Mouse (Mus musculus): ENCODE measurements around the gene Fap. TPM values are rescaled to one million over a fixed set of nuclear protein-coding genes. Genes with fewer than 3 reads are reported as not detected.

Fap gene
- total RNA-seq, 1 experiment, result not detected

DNA sequence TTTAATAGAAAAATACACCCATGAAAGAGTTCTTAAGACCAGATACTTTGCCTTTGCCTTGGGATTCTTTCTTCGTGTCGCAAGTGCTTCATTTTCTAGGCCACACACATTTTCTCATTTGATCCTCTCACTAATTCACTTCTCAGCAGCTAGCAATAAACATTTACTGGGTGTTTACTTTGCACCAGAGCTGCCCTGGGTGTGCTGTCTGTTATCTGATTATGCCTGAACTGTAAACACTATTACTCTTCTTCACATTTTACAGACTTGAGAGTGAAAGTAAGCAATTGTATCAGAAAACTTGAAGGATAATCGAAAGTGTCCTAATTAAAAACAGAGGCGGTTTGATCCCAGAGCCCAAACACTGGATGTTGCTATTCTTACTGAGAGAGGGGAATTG, 15.5 kb upstream of the Fap start:
- no peak for DNase-seq (ENCODE audit: low read depth, low spot score)
- Histone ChIP-seq H3K36me3 (ENCODE audit: control insufficient read depth, insufficient read depth, low read length, poor library complexity, severe bottlenecking) (no peaks in the 10 kb centered on the region), H3K27ac (ENCODE audit: insufficient read depth, low read depth, low read length, poor library complexity, severe bottlenecking) (no peak overlapping the region), H3K4me3 (ENCODE audit: insufficient read depth in 1 of 2, low read depth in 1 of 2, low read length in 2 of 2, poor library complexity in 1 of 2, severe bottlenecking in 1 of 2) (no peak overlapping the region), H3K9ac (ENCODE audit: insufficient read depth, low read depth, low read length, poor library complexity, severe bottlenecking) (no peak overlapping the region), H3K4me1 (ENCODE audit: control insufficient read depth in 2 of 2, insufficient read depth in 2 of 2, low read length in 2 of 2, poor library complexity in 1 of 2) (no peaks in the 10 kb centered on the region), H3K9me3 (ENCODE audit: control insufficient read depth, insufficient read depth, low read depth, low read length) (no peaks in the 10 kb centered on the region)
- TF ChIP-seq HCFC1 (IDR thresholded peaks at IDR 0.05; ENCODE audit: borderline replicate concordance, insufficient read depth, low read length) (no peak), ZNF384 (IDR thresholded peaks at IDR 0.05; ENCODE audit: low read depth, low read length) (no peak), MAFK (IDR thresholded peaks at IDR 0.05; ENCODE audit: insufficient read depth, low read depth, low read length) (no peak), CHD2 (IDR thresholded peaks at IDR 0.05; ENCODE audit: low read depth, low read length) (no peak), ZC3H11A (IDR thresholded peaks at IDR 0.05; ENCODE audit: borderline replicate concordance, low read depth, low read length) (no peak)
- in situ Hi-C loops (cut with MboI; ENCODE audit: low sequenced_read_pairs in 2 of 2, unreplicated experiment in 2 of 2), result no loop called here

DNA sequence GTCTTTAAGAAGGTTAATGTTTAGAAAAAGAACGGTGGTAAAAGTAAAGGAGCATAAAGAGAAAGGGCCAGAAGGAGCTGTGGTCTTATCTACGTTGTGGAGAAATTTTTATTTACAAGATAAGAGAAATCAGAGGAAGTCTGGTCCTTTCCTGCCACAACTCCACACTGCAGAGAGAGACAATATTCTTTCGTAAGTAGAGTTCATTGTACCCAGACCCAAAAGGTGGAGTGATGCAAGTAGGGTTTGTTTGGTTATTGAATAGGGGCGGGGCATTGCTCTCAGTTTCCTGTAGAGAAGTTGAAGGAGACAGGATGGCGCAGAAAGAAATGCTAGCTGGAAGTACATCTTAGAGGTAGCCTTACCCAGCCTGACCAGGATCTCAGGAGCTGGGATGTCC, 11.9 kb upstream of the Fap start:
- no peak for DNase-seq (ENCODE audit: low read depth, low spot score)
- no peak overlapping the region for H3K27ac ChIP-seq (ENCODE audit: insufficient read depth, low read depth, low read length, poor library complexity, severe bottlenecking)
- in situ Hi-C loops (cut with MboI; ENCODE audit: low sequenced_read_pairs in 2 of 2, unreplicated experiment in 2 of 2), result no loop called here
- TF ChIP-seq ZC3H11A (IDR thresholded peaks at IDR 0.05; ENCODE audit: borderline replicate concordance, low read depth, low read length), result no peak
- no peaks in the 10 kb centered on the region for H3K36me3 ChIP-seq (ENCODE audit: control insufficient read depth, insufficient read depth, low read length, poor library complexity, severe bottlenecking)
- no peak overlapping the region for H3K9ac ChIP-seq (ENCODE audit: insufficient read depth, low read depth, low read length, poor library complexity, severe bottlenecking)
- H3K4me3 ChIP-seq (ENCODE audit: insufficient read depth in 1 of 2, low read depth in 1 of 2, low read length in 2 of 2, poor library complexity in 1 of 2, severe bottlenecking in 1 of 2), result no peak overlapping the region
- H3K9me3 ChIP-seq (ENCODE audit: control insufficient read depth, insufficient read depth, low read depth, low read length), result no peaks in the 10 kb centered on the region
- no peaks in the 10 kb centered on the region for H3K4me1 ChIP-seq (ENCODE audit: control insufficient read depth in 2 of 2, insufficient read depth in 2 of 2, low read length in 2 of 2, poor library complexity in 1 of 2)

DNA sequence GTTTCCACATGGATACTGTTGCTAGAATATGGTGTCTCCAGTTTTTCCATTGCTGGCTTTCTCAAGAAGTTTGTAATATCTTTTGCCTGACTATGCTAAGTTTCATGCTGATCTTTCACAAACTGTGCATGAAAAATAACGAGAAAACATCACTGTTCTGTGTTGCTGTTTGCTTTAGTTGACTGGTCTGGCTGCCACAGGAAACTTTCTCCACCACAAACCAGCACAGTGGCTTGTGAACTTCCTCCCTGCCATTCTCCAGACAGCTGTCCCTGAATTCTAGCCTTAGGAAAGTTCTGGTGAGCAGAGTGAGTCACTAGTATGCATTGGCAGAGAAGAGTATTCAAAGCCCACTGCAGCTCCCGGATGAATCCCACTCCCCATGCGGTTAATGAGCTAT, 1.1 kb upstream of the Fap start:
- no peak for DNase-seq (ENCODE audit: low read depth, low spot score)
- in situ Hi-C loops (cut with MboI; ENCODE audit: low sequenced_read_pairs in 2 of 2, unreplicated experiment in 2 of 2), result no loop called here
- H3K4me1 ChIP-seq (ENCODE audit: control insufficient read depth in 2 of 2, insufficient read depth in 2 of 2, low read length in 2 of 2, poor library complexity in 1 of 2), result no peaks in the 10 kb centered on the region

DNA sequence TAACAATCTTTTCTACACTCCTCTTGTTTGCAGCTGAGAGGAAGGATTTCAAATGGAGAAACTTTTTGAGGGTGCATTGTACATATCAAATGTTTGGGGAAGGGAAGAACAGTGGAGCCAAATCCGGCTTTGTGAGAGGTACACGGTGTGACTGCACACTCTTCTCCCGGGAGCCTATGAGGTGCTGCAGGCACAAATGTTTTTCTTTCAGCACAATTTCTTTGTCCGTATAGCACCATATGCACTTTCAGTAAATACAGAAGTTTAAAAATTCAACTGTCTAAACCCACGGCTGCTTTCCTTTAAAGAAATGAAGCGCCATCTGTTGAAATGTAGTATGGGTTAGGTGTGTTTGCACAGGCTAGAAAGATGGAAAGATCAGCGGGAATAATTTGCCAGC, 375 bp upstream of the Fap start:
- in situ Hi-C loops (cut with MboI; ENCODE audit: low sequenced_read_pairs in 2 of 2, unreplicated experiment in 2 of 2), result no loop called here
- TF ChIP-seq ZC3H11A (IDR thresholded peaks at IDR 0.05; ENCODE audit: borderline replicate concordance, low read depth, low read length), result no peak
- no peak for TF ChIP-seq CHD2 (IDR thresholded peaks at IDR 0.05; ENCODE audit: low read depth, low read length)
- no peak for TF ChIP-seq HCFC1 (IDR thresholded peaks at IDR 0.05; ENCODE audit: borderline replicate concordance, insufficient read depth, low read length)
- no peak for TF ChIP-seq MAFK (IDR thresholded peaks at IDR 0.05; ENCODE audit: insufficient read depth, low read depth, low read length)
- no peak for TF ChIP-seq ZNF384 (IDR thresholded peaks at IDR 0.05; ENCODE audit: low read depth, low read length)
- Histone ChIP-seq H3K9ac (ENCODE audit: insufficient read depth, low read depth, low read length, poor library complexity, severe bottlenecking) (no peak overlapping the region), H3K9me3 (ENCODE audit: control insufficient read depth, insufficient read depth, low read depth, low read length) (no peaks in the 10 kb centered on the region), H3K4me3 (ENCODE audit: insufficient read depth in 1 of 2, low read depth in 1 of 2, low read length in 2 of 2, poor library complexity in 1 of 2, severe bottlenecking in 1 of 2) (no peak overlapping the region), H3K4me1 (ENCODE audit: control insufficient read depth in 2 of 2, insufficient read depth in 2 of 2, low read length in 2 of 2, poor library complexity in 1 of 2) (no peaks in the 10 kb centered on the region), H3K27ac (ENCODE audit: insufficient read depth, low read depth, low read length, poor library complexity, severe bottlenecking) (no peak overlapping the region), H3K36me3 (ENCODE audit: control insufficient read depth, insufficient read depth, low read length, poor library complexity, severe bottlenecking) (no peaks in the 10 kb centered on the region)
- no peak for DNase-seq (ENCODE audit: low read depth, low spot score)

More for the DNA sequence above, 1.1 kb upstream of the Fap start:
- no peak overlapping the region for H3K4me3 ChIP-seq (ENCODE audit: insufficient read depth in 1 of 2, low read depth in 1 of 2, low read length in 2 of 2, poor library complexity in 1 of 2, severe bottlenecking in 1 of 2)
- H3K27ac ChIP-seq (ENCODE audit: insufficient read depth, low read depth, low read length, poor library complexity, severe bottlenecking), result no peak overlapping the region
- TF ChIP-seq ZC3H11A (IDR thresholded peaks at IDR 0.05; ENCODE audit: borderline replicate concordance, low read depth, low read length) (no peak), CHD2 (IDR thresholded peaks at IDR 0.05; ENCODE audit: low read depth, low read length) (no peak)
- no peaks in the 10 kb centered on the region for H3K36me3 ChIP-seq (ENCODE audit: control insufficient read depth, insufficient read depth, low read length, poor library complexity, severe bottlenecking)
- H3K9ac ChIP-seq (ENCODE audit: insufficient read depth, low read depth, low read length, poor library complexity, severe bottlenecking), result no peak overlapping the region
- H3K9me3 ChIP-seq (ENCODE audit: control insufficient read depth, insufficient read depth, low read depth, low read length), result no peaks in the 10 kb centered on the region

DNA sequence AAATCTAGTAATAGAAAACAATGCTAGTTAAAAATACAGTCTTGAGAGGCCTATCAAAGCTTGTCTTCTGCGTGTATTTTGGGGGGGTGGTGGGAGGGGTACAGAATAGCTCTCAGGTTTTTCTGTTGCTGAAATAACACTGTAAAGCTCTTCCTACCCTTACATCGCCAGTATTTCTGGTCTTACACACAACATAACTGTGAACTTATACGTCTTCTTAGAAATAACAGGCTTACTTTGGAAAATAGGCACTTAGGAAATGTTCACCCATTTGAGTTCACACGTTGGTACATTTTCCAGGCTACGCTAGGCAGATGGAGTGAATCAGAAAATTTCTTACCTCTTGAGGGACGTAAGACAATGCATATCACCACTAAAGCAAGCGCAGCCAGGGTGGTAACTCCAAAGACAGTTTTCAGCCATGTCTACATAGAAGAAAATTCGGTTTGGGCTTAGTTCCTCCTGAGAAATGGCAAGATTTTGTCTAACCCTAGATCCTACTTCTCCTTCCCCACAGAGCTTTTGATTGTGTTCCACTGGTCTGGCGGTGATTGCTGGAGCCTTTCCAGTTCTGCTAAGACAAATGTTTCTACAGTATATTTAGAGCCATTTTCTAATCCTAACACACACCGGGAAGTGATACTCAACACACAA, 649 bp downstream of the Fap start:
- Histone ChIP-seq H3K4me3 (ENCODE audit: insufficient read depth in 1 of 2, low read depth in 1 of 2, low read length in 2 of 2, poor library complexity in 1 of 2, severe bottlenecking in 1 of 2) (no peak overlapping the region), H3K9me3 (ENCODE audit: control insufficient read depth, insufficient read depth, low read depth, low read length) (no peaks in the 10 kb centered on the region), H3K9ac (ENCODE audit: insufficient read depth, low read depth, low read length, poor library complexity, severe bottlenecking) (no peak overlapping the region), H3K27ac (ENCODE audit: insufficient read depth, low read depth, low read length, poor library complexity, severe bottlenecking) (no peak overlapping the region), H3K4me1 (ENCODE audit: control insufficient read depth in 2 of 2, insufficient read depth in 2 of 2, low read length in 2 of 2, poor library complexity in 1 of 2) (no peaks in the 10 kb centered on the region), H3K36me3 (ENCODE audit: control insufficient read depth, insufficient read depth, low read length, poor library complexity, severe bottlenecking) (no peaks in the 10 kb centered on the region)
- no peak for DNase-seq (ENCODE audit: low read depth, low spot score)
- TF ChIP-seq CHD2 (IDR thresholded peaks at IDR 0.05; ENCODE audit: low read depth, low read length) (no peak), MAFK (IDR thresholded peaks at IDR 0.05; ENCODE audit: insufficient read depth, low read depth, low read length) (no peak), HCFC1 (IDR thresholded peaks at IDR 0.05; ENCODE audit: borderline replicate concordance, insufficient read depth, low read length) (no peak), ZC3H11A (IDR thresholded peaks at IDR 0.05; ENCODE audit: borderline replicate concordance, low read depth, low read length) (no peak), ZNF384 (IDR thresholded peaks at IDR 0.05; ENCODE audit: low read depth, low read length) (no peak)
- in situ Hi-C loops (cut with MboI; ENCODE audit: low sequenced_read_pairs in 2 of 2, unreplicated experiment in 2 of 2), result no loop called here
